Mouse (Mus musculus): ENCODE measurements around the gene Tuba1a.
A peak's percentile ranks its signal among the peaks of the same experiment; 100 is the strongest.
"Not testable (repeated sequence)": the region's sequence is repeated elsewhere in the genome, so short reads cannot be mapped to it uniquely, and the experiment has no call there.

Tuba1a gene

GRCm38 (mm10) chr15:98985982-98986715 is 32.6 kb upstream of the Tuba1a start:
- no peak for DNase-seq (ENCODE audit: low read depth, low spot score)

GRCm38 (mm10) chr15:98985240-98985981 is 31.9 kb upstream of the Tuba1a start:
- DNase-seq (ENCODE audit: low read depth, low spot score): no peak

GRCm38 (mm10) chr15:98984681-98985080 is 31.2 kb upstream of the Tuba1a start:
- DNase-seq (ENCODE audit: low read depth, low spot score): no peak

- DNase-seq (ENCODE audit: low read depth, low spot score): no peak
Observed at GRCm38 (mm10) chr15:98983431-98984081, 30.1 kb upstream of the Tuba1a start.

- DNase-seq (ENCODE audit: low read depth, low spot score): no peak
Observed at GRCm38 (mm10) chr15:98982100-98982499, 28.6 kb upstream of the Tuba1a start.

- DNase-seq (ENCODE audit: low read depth, low spot score): no peak
Observed at GRCm38 (mm10) chr15:98980012-98980614, 26.6 kb upstream of the Tuba1a start.

- no peak for DNase-seq (ENCODE audit: low read depth, low spot score)
Observed at GRCm38 (mm10) chr15:98978409-98979172, 25.1 kb upstream of the Tuba1a start.

- no peak for DNase-seq (ENCODE audit: low read depth, low spot score)
Observed at GRCm38 (mm10) chr15:98977759-98978408, 24.4 kb upstream of the Tuba1a start.

GRCm38 (mm10) chr15:98976763-98977758 is 23.6 kb upstream of the Tuba1a start:
- no peak for DNase-seq (ENCODE audit: low read depth, low spot score)

GRCm38 (mm10) chr15:98973015-98973614 is 19.6 kb upstream of the Tuba1a start:
- DNase-seq (ENCODE audit: low read depth, low spot score): no peak

GRCm38 (mm10) chr15:98971576-98972320 is 18.2 kb upstream of the Tuba1a start:
- not testable (repeated sequence) for DNase-seq (ENCODE audit: low read depth, low spot score)

GRCm38 (mm10) chr15:98971111-98971510 is 17.6 kb upstream of the Tuba1a start:
- DNase-seq (ENCODE audit: low read depth, low spot score): peak; percentile 93

GRCm38 (mm10) chr15:98969372-98970101 is 16.0 kb upstream of the Tuba1a start:
- no peak for DNase-seq (ENCODE audit: low read depth, low spot score)

- DNase-seq (ENCODE audit: low read depth, low spot score): no peak
Observed at GRCm38 (mm10) chr15:98968701-98969371, 15.3 kb upstream of the Tuba1a start.

- DNase-seq (ENCODE audit: low read depth, low spot score): no peak
Observed at GRCm38 (mm10) chr15:98959531-98959930, 6.0 kb upstream of the Tuba1a start.

GRCm38 (mm10) chr15:98958901-98959420 is 5.5 kb upstream of the Tuba1a start:
- no peak for DNase-seq (ENCODE audit: low read depth, low spot score)

GRCm38 (mm10) chr15:98957475-98957874 is 4.0 kb upstream of the Tuba1a start:
- no peak for DNase-seq (ENCODE audit: low read depth, low spot score)

Data from brain, embryonic 18.5 days (tissue).